Mouse (Mus musculus) ovary, postnatal 14 days (tissue): ENCODE measurements around the gene Aamp.
A peak's percentile ranks its signal among the peaks of the same experiment; 100 is the strongest.
"Not testable (repeated sequence)": the region's sequence is repeated elsewhere in the genome, so short reads cannot be mapped to it uniquely, and the experiment has no call there.

Experiments
- DNase-seq: peaks from one replicate; pipeline ENCODE4 v3.0.0; 2022; ENCODE audit warnings: low spot score

The Aamp gene

DNA sequence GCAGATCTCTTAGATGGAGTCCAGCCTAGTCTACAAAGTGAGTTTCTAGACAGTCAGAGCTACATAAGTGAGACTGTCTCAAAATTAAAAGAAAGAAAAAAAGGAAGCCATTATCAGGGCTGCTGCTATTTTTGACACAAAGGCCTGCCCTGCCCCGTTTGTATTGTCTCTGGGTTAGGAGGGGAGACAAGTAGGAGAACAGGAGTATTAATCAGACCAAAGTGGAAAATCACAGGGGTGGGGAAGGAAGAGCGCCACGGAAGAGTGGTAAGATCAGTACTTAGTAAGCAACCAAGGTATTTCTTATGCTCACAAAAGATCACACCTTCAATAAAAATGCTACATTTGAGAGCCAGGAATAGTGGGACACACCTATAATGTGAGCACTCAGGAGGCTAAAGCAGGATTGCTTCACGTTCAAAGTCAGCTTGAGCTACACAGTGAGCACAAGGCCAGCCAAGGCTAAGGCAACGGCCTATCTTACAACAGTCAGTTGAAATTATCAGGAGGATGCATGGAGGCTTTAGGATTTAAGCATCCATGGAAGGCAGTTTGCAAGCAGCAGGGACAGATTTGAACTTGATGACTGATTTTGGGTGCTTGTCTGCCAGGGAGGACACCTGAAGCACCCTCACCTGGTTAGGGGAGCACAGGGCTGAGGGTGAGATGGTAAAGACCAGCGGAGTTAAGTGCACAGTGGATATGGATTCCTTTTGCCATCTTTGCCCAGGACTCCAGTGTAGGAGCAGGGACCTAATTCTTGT is 16.0 kb upstream of the Aamp start:
- no peak for DNase-seq

DNA sequence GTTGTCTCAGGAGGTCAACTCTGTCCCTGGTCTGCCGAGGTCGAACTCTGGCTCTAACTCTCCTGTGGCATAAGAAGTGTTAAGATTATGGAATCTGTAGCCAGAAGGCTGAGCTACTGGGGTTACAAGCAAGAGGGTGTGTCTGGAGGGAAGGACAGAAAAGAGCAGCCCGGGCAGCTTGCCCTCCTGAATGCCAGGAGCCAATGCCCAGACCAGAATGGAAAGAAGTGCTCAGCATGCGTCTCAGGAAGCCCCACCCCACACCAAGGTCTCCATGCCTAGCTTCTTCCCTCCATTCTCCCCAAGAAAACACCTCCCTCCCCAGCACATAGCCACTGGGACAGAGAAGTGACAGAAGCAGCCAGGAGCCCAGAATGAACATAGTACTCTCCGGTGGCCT is 14.5 kb upstream of the Aamp start:
- no peak for DNase-seq

DNA sequence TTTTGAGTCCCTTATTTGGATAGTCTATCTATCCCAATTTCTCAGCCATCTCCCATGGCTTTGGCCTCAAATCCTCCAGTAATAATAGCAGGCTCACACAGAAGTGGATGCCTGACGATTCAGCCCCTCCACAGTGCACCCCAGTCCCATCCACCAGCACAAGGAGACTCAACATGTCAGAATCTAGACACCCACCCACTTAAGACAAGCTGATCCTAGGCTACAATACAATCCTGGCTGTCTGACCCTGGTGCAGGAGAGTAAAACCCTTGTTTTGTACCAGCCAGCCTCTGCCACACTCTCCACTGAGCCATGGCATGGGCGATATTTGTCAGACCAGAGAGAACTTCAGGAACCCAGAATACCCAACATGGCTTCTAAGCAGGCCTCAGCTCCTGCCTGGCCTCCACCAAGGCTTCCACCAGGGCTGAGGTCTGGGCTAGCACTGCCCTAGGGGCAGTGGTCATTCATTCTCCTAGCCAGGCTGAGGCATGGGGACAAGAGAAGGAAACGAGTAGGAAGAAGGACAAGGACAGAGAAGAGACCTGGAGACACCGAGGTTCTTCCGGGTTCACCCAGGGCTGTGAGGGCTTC is 13.7 kb upstream of the Aamp start:
- DNase-seq: no peak

DNA sequence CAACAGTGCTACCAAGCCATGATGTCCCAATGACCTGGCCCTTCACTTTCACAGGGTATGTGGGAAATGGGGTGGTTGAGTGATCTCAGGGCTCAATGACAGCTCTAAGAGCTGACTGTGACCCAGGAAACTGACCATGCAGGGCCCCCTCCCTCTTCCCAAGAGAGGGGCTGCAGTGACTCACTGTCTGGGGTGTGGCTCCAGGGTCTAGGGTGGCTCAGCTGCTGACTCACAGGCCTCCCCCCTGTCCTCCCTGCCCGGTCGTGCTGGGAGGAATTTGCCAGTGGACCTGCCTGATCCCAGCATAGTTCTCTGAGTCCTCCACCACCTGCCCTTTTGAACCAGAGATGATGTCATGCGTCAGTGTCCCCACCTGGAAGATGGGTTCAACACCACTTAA is 12.7 kb upstream of the Aamp start:
- no peak for DNase-seq

DNA sequence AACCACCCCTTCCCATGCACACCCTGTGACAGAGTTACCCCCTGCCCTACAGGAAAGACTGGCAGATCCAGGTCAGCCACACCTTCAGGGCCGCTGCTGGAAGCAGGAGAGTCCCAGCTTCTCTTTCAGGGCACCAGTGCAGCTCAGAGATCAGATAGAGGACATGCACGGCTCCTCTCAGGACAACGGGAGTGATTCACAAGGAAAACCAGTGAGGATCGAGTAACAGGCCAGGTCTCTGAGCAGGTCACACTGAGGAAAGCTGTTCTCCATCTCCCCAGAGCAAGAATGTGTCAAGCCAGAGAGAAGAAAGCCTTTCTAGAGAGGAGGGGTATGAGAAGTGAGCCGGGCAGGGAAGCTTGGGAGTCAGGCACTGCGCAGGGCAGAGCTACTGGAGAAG is 11.9 kb upstream of the Aamp start:
- DNase-seq: no peak

DNA sequence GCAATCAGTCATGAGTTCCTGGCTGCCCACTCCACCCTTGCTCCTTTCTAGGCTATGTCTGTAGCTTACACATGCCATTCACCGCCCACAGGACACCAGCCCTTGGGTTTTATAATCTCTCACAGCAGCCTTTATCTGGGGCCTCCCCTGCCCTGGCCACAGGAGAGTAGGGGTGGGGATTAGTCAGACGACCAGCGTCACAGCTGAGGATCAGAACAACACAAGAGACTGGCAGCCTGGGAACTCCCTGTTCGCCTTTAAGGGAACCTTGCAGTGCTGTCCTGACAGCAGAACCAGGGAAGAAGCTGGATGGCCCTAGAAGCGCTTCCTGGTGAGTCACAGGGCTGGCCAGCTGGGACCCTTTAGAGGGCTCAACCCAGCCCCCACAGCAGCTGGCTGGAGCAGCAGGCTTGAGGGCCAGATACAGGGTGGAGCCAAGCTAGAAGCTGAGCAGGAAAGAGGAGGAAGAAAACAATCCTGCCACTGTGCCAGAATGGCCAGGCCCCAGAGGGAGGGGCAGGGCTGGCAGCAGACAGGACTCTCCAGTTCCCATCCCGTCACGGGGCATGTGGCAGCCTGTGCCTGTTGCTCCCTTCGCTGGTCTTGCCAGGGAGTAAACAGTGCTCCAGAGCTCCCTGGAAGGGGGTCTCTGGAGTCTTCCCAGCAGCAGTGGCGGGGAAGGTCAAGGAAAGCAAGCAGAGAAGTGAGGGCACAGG is 11.1 kb upstream of the Aamp start:
- peak; percentile 85 for DNase-seq

DNA sequence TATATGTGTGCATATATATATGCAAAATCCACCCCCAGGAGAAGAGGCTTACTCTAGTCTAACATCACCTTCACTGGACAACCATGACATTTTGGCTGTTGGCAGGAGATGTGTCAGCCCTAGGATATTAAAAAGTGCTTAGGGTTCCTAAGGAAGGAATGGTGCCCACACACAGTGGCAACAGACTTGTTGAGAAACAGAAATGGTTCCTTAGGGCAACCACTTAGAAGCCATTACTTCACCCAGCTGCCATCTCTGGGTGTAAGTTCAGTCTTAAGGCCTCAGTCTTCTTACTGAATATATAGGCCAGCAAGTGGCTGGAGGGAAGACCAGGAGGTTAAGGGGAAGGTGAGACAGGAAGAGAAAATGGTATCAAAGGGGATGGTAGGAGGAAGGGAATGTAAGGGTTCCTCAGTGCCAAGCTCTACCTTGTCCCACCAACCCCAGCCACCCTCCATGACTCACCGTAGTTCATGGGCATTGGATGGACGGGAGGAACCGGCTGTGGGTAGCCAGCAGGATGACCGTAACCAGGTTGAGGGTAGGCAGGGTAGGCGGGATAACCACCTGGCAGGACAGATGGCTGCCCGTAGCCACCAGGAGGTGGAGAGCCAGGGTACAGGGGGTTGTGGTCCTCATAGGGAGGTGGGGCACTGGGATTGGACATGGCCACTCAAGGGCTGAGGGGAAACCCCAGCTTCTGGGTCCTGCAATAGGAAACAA is 10.4 kb upstream of the Aamp start:
- DNase-seq: no peak

DNA sequence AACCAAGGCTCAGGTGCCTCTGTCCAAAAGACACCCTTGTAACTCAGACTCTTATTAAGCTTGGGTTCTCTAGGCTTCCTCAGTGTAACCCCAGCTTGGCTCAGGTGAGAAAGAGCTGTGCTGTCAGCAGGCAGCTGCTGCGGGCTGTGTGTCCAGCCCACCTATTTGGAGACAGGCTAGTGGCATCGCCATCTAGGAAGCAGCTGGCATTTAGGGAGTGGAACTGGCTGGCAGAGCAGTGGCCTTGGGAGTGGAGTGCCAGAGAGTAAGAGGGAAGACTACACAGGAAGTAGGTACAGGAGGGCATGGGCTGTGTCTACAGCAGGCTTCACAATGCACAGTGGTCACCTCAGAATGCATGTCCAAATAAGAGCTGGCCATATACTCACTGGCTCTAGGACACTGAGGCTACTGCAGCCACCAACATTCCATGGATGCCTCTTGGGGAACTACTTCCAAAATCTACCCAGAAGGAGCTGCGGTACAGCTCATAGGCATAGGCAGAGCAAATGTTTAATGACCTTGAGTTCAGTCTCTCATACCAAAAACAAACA is 9.6 kb upstream of the Aamp start:
- no peak for DNase-seq

DNA sequence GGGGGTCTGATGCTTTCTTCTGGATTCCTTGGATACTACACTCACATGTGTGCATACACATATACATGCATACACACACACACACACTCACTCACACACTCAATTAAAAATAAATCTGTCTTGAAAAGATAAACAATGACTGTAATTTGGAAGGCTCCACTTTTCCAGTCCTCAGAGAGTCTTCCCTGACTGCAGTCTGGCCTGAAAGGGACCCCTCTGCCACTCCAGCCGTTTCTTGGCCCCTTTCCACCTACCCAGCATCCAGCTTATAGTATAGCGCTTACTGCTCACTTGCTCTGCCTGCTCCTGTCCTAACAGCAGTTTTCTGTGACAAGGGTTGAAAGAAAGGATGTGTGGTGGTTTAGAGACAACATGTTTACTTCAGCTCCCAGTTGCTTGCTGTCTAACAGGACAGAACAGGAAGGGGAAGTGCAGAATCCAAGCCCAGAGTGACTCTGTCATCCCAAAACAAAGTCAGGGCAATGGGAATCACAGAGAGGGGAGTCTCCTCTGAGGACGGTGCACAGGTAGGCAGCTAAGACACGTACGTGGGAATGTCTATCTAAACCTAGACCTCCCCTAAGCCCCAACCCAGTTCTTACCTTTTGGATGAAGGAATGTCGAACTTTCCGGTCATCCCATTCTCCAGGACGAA is 8.9 kb upstream of the Aamp start:
- no peak for DNase-seq

DNA sequence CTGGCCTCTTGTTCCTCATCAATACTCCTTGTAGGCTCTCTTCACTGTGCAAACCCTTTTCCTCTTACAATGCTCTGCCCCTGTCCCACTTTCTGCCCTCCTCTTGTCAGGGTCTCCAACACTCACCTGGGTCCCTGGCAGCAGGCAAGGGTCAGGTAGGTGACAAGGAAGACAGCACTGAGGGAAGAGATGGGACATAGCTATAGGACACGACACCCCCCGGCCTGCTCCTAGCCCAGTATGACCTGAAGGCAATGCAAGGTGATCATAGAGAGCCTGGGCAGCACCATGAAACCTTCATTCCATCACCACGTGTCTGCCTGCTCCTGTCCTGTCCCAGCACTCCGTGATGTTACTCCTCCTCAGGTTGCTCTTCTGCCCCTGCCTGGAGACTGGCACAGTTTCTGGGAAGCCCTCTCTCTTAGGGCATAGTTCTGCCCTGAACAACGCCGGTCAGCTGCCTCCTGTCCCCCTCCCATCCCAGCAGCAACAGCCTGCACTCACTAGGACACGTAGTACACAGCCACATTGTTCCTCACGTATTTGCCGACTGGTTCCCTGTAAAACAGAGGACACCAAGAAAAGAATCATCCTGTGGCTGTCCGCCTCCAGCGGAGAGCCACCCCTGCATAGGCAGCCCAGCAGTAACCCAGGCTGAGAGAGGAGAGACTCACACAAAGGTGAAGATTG is 7.9 kb upstream of the Aamp start:
- no peak for DNase-seq

DNA sequence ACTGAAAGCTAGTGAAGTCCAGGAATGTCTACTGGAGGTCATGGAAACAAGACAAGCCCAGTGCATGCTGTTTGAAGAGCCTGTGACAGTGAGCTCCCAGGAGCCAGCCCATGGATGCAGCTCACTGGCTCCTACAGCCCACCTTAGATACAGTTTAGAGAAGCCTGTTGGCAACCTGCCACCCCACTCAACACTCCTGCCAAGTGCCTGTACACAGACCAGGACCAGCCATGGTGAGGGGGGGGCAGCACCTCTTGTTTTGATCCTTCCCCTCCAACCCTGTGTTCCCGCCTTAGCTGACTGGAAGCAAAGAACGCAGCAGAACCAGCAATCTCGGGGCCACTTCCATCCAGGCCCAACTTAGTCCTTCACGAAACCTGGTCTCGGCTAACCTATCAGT is 5.6 kb upstream of the Aamp start:
- DNase-seq: no peak

DNA sequence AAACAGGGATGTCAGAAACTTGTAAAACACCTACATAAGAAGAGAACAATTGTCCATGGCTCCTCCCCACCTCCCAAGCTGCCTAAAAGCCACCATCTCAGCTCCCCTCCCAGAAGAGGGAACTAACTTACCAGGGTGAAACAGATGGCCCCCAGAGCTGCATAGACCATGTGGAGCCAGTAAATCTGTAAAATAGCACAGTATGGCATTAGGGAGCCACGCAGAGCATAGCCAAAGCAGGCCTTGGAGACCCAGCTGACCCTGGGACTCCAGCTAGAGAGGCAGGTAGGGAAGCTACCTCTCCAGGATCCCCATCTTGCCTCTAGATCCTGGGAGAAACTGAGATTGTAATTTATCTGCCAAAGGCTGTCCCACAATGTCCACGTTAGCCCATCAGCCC is 5.2 kb upstream of the Aamp start:
- no peak for DNase-seq

DNA sequence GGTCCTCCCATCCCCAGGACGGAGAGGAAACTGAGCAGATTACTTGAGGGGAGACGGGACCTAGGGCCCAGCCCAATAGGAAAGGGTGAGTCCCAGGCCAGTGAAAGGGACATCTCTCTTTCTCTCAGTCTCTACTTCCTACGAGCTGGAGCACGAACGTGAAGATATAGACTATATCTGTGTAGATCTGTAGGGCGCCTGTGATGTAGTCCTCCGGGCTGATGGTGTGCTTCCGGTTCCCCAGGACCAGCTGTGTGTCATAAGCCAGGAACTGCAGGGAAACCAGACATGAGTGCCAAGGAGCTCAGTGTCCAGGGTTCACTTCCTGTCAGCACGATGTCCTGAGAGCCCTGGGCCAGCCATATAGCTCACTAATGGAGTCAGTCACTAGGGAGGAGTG is 4.7 kb upstream of the Aamp start:
- DNase-seq: no peak

DNA sequence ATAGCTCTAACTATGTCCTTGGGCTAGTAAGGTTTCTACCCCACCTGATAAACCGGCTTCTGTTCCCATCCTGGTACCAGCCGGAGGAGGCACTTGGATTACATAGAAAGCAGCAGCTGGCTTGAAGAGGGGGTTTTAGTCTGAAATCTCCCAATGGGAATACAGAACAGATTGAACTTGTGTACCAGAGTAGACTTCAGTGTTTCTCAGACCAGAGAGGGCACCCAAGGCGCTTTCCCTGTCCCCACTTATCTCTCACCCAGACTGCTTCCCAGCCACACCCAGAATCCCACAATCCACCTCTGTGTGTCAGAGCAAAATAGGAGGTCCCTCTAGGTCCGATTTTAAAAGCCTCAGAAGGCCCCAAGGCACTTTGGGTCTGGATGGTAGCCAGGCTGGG is 3.8 kb upstream of the Aamp start:
- no peak for DNase-seq

DNA sequence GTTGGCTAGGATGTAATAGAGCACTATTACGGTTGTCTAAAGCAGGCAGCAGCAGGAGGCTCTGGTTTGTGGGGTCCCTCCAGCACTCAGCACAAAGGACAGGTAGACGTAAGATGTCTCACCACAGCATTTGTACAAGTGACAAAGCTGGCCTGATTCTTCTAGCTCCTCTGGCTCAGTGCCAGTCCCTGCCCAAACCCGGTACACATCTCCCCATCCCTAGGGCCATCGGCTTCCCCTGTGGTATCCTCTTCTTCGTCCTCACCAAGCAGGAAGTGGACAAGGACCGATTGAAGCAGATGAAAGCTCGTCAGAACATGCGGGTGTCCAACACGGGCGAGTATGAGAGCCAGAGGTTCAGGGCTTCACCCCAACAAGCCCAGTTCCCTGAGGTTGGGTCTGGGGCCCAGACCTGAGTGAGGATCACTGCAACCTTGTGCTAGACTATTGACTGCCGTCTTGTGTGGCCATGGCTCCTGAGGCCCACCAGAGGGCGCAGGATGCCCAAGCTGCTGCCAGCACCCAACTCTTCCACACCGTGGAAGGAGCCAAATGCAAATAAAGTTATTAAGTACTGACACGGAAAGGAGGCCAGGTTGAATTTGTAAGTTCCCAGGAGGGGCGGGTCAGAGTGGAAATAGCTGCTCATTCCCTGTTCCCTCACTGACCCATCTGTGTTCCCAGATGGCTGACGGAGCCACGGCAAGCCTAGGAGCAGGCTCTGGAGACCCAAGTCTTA is 2.5 kb upstream of the Aamp start:
- not testable (repeated sequence) for DNase-seq

DNA sequence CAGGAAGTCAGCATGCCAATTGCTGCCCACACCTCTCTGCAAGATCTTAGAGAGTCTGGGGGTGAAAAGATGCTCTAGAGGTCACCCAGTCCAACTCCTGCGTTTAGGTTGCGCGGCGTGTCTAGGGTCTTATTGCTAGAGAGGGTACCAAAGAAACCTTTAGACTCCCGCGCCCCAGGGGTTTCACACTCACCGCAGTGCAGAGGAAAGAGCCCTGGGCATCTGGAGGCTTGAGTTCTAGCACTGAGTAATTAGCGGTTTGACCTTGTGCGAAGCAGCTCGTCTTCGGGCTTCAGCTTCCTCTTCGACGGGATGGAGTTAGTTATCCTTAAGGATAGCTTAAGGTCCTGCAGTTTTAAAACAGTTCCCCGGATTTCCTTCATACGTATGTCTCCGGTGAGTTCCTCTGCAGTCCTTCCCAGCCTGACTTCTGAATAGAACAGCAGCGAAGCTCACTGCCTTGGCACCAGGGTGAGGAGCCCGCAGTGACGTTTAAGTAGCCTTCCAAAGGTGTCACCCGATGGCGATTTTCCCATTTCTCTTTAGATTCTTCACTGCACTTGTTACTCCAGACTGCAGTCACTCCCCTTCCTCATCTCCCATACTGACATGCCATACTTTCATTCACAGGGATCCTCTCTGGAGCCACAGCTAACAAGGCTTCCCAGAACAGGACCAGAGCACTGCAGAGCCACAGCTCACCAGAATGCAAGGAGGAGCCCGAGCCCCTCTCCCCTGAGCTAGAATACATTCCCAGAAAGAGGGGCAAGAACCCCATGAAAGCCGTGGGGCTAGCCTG is 873 bp upstream of the Aamp start:
- no peak for DNase-seq

DNA sequence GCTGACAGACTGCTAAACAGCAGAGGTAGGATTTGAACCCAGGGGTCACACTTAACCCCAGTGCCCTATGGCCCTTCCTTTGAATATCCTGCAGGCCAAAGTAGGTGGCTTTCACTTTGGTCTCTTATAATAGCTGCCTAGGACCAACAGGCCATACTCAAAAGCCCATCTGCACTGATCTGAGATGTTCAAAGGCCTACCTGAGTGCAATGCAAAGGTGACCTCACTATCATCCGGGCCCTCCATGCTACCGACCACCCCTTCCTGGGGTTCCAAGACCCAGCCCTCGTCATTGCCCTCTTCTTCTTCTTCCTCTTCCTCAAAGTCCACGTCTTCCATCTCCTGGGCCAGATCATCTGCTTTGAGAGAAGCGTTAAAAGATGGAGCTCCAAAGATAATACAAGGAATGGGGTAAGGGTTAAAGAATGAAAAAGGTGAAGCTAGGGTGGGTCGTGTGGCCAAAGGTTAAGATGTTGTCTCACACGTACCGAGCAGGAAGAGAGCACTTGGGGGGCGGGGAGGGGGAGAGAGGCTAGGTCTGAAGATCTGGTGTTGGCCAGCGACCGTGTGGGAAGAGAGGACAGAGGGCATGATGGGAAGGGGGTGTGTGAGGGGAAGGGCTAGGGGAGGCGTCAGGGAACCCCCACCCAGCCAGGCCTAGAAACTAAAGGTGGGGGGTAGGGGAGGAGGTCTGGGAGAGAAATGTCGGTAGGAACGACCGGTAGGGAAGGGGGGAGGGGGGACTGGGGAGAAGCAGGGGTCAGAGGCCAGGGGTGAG is 663 bp downstream of the Aamp start:
- no peak for DNase-seq

DNA sequence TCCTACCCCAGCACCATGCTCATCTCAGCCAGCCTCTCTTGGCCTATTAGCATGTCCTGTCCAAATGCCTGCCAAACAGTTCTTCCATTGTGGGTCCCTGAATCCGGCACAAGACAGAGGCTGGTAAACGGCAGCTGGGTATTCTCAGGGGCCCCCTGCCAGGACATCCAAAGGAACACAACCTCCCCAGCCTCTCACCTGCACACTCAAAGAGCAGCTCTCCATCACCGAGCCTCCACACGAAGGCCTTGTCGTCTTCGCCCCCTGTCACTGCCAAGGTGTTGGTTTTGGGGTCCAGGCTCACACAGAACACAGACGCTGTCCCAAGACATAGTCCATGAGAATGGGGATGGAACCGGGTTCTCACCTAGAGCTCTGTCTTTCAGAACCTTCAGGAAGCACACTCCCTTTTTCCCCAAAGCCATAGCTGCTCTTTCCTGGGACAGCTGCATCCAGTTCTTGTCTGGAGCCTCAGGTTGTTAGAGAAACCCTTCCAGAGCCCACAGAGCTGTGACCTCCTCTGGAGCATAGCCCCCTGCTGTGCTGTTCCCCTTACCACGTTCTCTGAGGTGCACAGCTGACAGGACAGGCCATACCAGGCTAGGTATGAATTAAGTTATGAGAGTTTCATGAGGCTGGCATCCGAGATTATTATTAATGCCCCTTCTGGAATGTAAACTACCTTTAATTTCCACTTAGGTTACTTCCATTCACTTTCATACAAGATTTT is 1.5 kb downstream of the Aamp start:
- no peak for DNase-seq
